Mouse (Mus musculus): Measurements from ENCODE around the gene Adra2b. TPM values are rescaled to one million over a fixed set of nuclear protein-coding genes. Genes with fewer than 3 reads are reported as not detected.

Adra2b gene
- polyA plus RNA-seq, 1 experiment from 2014 or later = 1.1 TPM

GRCm38 (mm10) chr2:127375087-127375486, 12.1 kb downstream of the Adra2b start:
- no peak overlapping the region for H3K9ac ChIP-seq (ENCODE audit: low read length)
- H3K4me1 ChIP-seq (ENCODE audit: control insufficient read depth in 2 of 2, insufficient read depth in 2 of 2, low read length in 2 of 2) = peaks cover 43% of the 10 kb centered on the region in 2 experiments
- ATAC-seq (ENCODE audit: insufficient number of reproducible peaks, insufficient read depth, low FRiP score, low read depth) = no peak
- H3K4me2 ChIP-seq (ENCODE audit: low read length) = no peak overlapping the region
- no peak overlapping the region for H3K27ac ChIP-seq (replicated peaks in 1 of 2; ENCODE audit: control insufficient read depth in 1 of 2, insufficient read depth in 1 of 2, low read depth in 2 of 2, low read length in 2 of 2)
- 32% methylated on average over 3 of the region's 3 CpGs for WGBS
- no peaks in the 10 kb centered on the region for H3K27me3 ChIP-seq (ENCODE audit: control insufficient read depth, insufficient read depth, low read length)
- no peak overlapping the region for H3K4me3 ChIP-seq (ENCODE audit: control insufficient read depth in 1 of 2, insufficient read depth in 1 of 2, low read depth in 1 of 2, low read length in 2 of 2)
- no peaks in the 10 kb centered on the region for H3K9me3 ChIP-seq (ENCODE audit: control insufficient read depth, low read length)
- H3K36me3 ChIP-seq (ENCODE audit: control insufficient read depth, insufficient read depth, low read length) = no peaks in the 10 kb centered on the region

- Histone ChIP-seq H3K4me1 (ENCODE audit: control insufficient read depth in 2 of 2, insufficient read depth in 2 of 2, low read length in 2 of 2) (peaks cover 35% of the 10 kb centered on the region in 2 experiments), H3K27me3 (ENCODE audit: control insufficient read depth, insufficient read depth, low read length) (no peaks in the 10 kb centered on the region), H3K36me3 (ENCODE audit: control insufficient read depth, insufficient read depth, low read length) (no peaks in the 10 kb centered on the region), H3K4me2 (ENCODE audit: low read length) (no peak overlapping the region), H3K9ac (ENCODE audit: low read length) (no peak overlapping the region), H3K4me3 (ENCODE audit: control insufficient read depth in 1 of 2, insufficient read depth in 1 of 2, low read depth in 1 of 2, low read length in 2 of 2) (no peak overlapping the region), H3K9me3 (ENCODE audit: control insufficient read depth, low read length) (no peaks in the 10 kb centered on the region), H3K27ac (replicated peaks in 1 of 2; ENCODE audit: control insufficient read depth in 1 of 2, insufficient read depth in 1 of 2, low read depth in 2 of 2, low read length in 2 of 2) (no peak overlapping the region)
- 46% methylated on average over 7 of the region's 7 CpGs for WGBS
- ATAC-seq (ENCODE audit: insufficient number of reproducible peaks, insufficient read depth, low FRiP score, low read depth) = no peak
These were observed 12.8 kb downstream of the Adra2b start for GRCm38 (mm10) chr2:127375759-127376341.

- ATAC-seq (ENCODE audit: insufficient number of reproducible peaks, insufficient read depth, low FRiP score, low read depth) = no peak
- no peaks in the 10 kb centered on the region for H3K9me3 ChIP-seq (ENCODE audit: control insufficient read depth, low read length)
- H3K4me3 ChIP-seq (ENCODE audit: control insufficient read depth in 1 of 2, insufficient read depth in 1 of 2, low read depth in 1 of 2, low read length in 2 of 2) = no peak overlapping the region
- H3K27me3 ChIP-seq (ENCODE audit: control insufficient read depth, insufficient read depth, low read length) = no peaks in the 10 kb centered on the region
- no peak overlapping the region for H3K9ac ChIP-seq (ENCODE audit: low read length)
- WGBS = 75% methylated on average over 6 of the region's 6 CpGs
- H3K4me1 ChIP-seq (ENCODE audit: control insufficient read depth in 2 of 2, insufficient read depth in 2 of 2, low read length in 2 of 2) = peaks cover 28 to 30% of the 10 kb centered on the region in 2 experiments
- no peaks in the 10 kb centered on the region for H3K36me3 ChIP-seq (ENCODE audit: control insufficient read depth, insufficient read depth, low read length)
- H3K4me2 ChIP-seq (ENCODE audit: low read length) = no peak overlapping the region
- H3K27ac ChIP-seq (replicated peaks in 1 of 2; ENCODE audit: control insufficient read depth in 1 of 2, insufficient read depth in 1 of 2, low read depth in 2 of 2, low read length in 2 of 2) = no peak overlapping the region
These were observed 13.5 kb downstream of the Adra2b start for GRCm38 (mm10) chr2:127376423-127377051.

GRCm38 (mm10) chr2:127377942-127378610, 15.1 kb downstream of the Adra2b start:
- no peak overlapping the region for H3K9ac ChIP-seq (ENCODE audit: low read length)
- no peak overlapping the region for H3K4me2 ChIP-seq (ENCODE audit: low read length)
- H3K9me3 ChIP-seq (ENCODE audit: control insufficient read depth, low read length) = no peaks in the 10 kb centered on the region
- no peak for ATAC-seq (ENCODE audit: insufficient number of reproducible peaks, insufficient read depth, low FRiP score, low read depth)
- H3K4me1 ChIP-seq (ENCODE audit: control insufficient read depth in 2 of 2, insufficient read depth in 2 of 2, low read length in 2 of 2) = peaks cover 22 to 23% of the 10 kb centered on the region in 2 experiments
- no peaks in the 10 kb centered on the region for H3K27me3 ChIP-seq (ENCODE audit: control insufficient read depth, insufficient read depth, low read length)
- no peak overlapping the region for H3K4me3 ChIP-seq (ENCODE audit: control insufficient read depth in 1 of 2, insufficient read depth in 1 of 2, low read depth in 1 of 2, low read length in 2 of 2)
- 68% methylated on average over 7 of the region's 7 CpGs for WGBS
- H3K27ac ChIP-seq (replicated peaks in 1 of 2; ENCODE audit: control insufficient read depth in 1 of 2, insufficient read depth in 1 of 2, low read depth in 2 of 2, low read length in 2 of 2) = no peak overlapping the region
- no peaks in the 10 kb centered on the region for H3K36me3 ChIP-seq (ENCODE audit: control insufficient read depth, insufficient read depth, low read length)

GRCm38 (mm10) chr2:127378611-127378990, 15.6 kb downstream of the Adra2b start:
- H3K9ac ChIP-seq (ENCODE audit: low read length) = no peak overlapping the region
- 70% methylated on average over 7 of the region's 7 CpGs for WGBS
- H3K4me1 ChIP-seq (ENCODE audit: control insufficient read depth in 2 of 2, insufficient read depth in 2 of 2, low read length in 2 of 2) = peaks cover 22 to 23% of the 10 kb centered on the region in 2 experiments

GRCm38 (mm10) chr2:127379250-127379649, 16.2 kb downstream of the Adra2b start:
- H3K4me2 ChIP-seq (ENCODE audit: low read length) = no peak overlapping the region
- ATAC-seq (ENCODE audit: insufficient number of reproducible peaks, insufficient read depth, low FRiP score, low read depth) = no peak
- no peaks in the 10 kb centered on the region for H3K36me3 ChIP-seq (ENCODE audit: control insufficient read depth, insufficient read depth, low read length)
- peaks cover 20 to 23% of the 10 kb centered on the region in 2 experiments for H3K4me1 ChIP-seq (ENCODE audit: control insufficient read depth in 2 of 2, insufficient read depth in 2 of 2, low read length in 2 of 2)
- H3K27ac ChIP-seq (replicated peaks in 1 of 2; ENCODE audit: control insufficient read depth in 1 of 2, insufficient read depth in 1 of 2, low read depth in 2 of 2, low read length in 2 of 2) = no peak overlapping the region
- H3K27me3 ChIP-seq (ENCODE audit: control insufficient read depth, insufficient read depth, low read length) = no peaks in the 10 kb centered on the region
- no peaks in the 10 kb centered on the region for H3K9me3 ChIP-seq (ENCODE audit: control insufficient read depth, low read length)
- no peak overlapping the region; the same call in 1 of the 2 replicates for H3K9ac ChIP-seq (ENCODE audit: low read length)
- no peak overlapping the region for H3K4me3 ChIP-seq (ENCODE audit: control insufficient read depth in 1 of 2, insufficient read depth in 1 of 2, low read depth in 1 of 2, low read length in 2 of 2)
- WGBS = 34% methylated on average over 3 of the region's 3 CpGs

More at GRCm38 (mm10) chr2:127378611-127378990, 15.6 kb downstream of the Adra2b start:
- H3K36me3 ChIP-seq (ENCODE audit: control insufficient read depth, insufficient read depth, low read length) = no peaks in the 10 kb centered on the region
- no peak overlapping the region for H3K27ac ChIP-seq (replicated peaks in 1 of 2; ENCODE audit: control insufficient read depth in 1 of 2, insufficient read depth in 1 of 2, low read depth in 2 of 2, low read length in 2 of 2)
- no peak for ATAC-seq (ENCODE audit: insufficient number of reproducible peaks, insufficient read depth, low FRiP score, low read depth)
- no peak overlapping the region for H3K4me3 ChIP-seq (ENCODE audit: control insufficient read depth in 1 of 2, insufficient read depth in 1 of 2, low read depth in 1 of 2, low read length in 2 of 2)
- H3K27me3 ChIP-seq (ENCODE audit: control insufficient read depth, insufficient read depth, low read length) = no peaks in the 10 kb centered on the region
- H3K4me2 ChIP-seq (ENCODE audit: low read length) = no peak overlapping the region
- H3K9me3 ChIP-seq (ENCODE audit: control insufficient read depth, low read length) = no peaks in the 10 kb centered on the region

- no peak overlapping the region for H3K27ac ChIP-seq (replicated peaks in 1 of 2; ENCODE audit: control insufficient read depth in 1 of 2, insufficient read depth in 1 of 2, low read depth in 2 of 2, low read length in 2 of 2)
- H3K27me3 ChIP-seq (ENCODE audit: control insufficient read depth, insufficient read depth, low read length) = no peaks in the 10 kb centered on the region
- no peak for ATAC-seq (ENCODE audit: insufficient number of reproducible peaks, insufficient read depth, low FRiP score, low read depth)
- no peaks in the 10 kb centered on the region for H3K9me3 ChIP-seq (ENCODE audit: control insufficient read depth, low read length)
- H3K4me2 ChIP-seq (ENCODE audit: low read length) = no peak overlapping the region
- no peak overlapping the region for H3K9ac ChIP-seq (ENCODE audit: low read length)
- 67% methylated on average over 7 of the region's 7 CpGs for WGBS
- peaks cover 3 to 6% of the 10 kb centered on the region in 2 experiments; a peak in 1 of 4 replicates for H3K4me1 ChIP-seq (ENCODE audit: control insufficient read depth in 2 of 2, insufficient read depth in 2 of 2, low read length in 2 of 2)
- no peak overlapping the region for H3K4me3 ChIP-seq (ENCODE audit: control insufficient read depth in 1 of 2, insufficient read depth in 1 of 2, low read depth in 1 of 2, low read length in 2 of 2)
- no peaks in the 10 kb centered on the region for H3K36me3 ChIP-seq (ENCODE audit: control insufficient read depth, insufficient read depth, low read length)
These were observed 20.9 kb downstream of the Adra2b start for GRCm38 (mm10) chr2:127383881-127384280.

All from heart, embryonic 14.5 days (tissue).